Mouse (Mus musculus): ENCODE measurements around the gene Nudt6. TPM values are rescaled to one million over a fixed set of nuclear protein-coding genes. Genes with fewer than 3 reads are reported as not detected.

Nudt6 gene
- polyA plus RNA-seq (2014; fragmentation: Nextera tagmentation; extraction: Ambion mirVana), result 6.8 and 8.7 TPM in 2 replicates

DNA sequence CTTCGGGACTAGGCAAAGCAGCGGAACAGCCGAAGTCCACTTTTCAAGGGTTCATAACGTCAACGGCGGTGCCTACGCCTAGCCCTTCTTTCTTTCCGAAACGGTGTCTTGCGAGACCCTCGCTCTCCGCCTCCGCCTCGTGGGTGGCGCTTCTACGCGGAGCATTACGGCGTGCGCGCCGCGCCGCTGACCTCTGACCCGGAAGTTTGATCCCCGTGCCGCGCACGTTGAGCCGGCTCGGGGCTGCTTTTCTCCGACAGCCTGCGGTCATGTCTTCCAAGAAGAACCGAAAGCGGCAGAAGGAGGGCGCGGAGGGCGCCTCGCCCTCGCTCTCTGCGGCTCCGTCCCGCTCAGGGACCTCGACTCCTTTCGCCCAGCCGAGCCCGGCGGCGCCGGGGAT is at the start of gene Nudt6:
TSS of gene Nudt6 (minus strand) at position 140 of the 400 bp plus-strand sequence.
- Histone ChIP-seq H3K27me3 (ENCODE audit: control insufficient read depth, insufficient read depth, low read length) (no peaks in the 10 kb centered on the region), H3K27ac (peak within 1 kb of the TSS; percentile 89), H3K9me3 (ENCODE audit: control insufficient read depth, low read length) (no peaks in the 10 kb centered on the region), H3K9ac (peak within 1 kb of the TSS; percentile 75), H3K36me3 (replicated peaks; ENCODE audit: control insufficient read depth, insufficient read depth) (peaks cover 6% of the 10 kb centered on the region), H3K4me2 (replicated peaks) (peak within 1 kb of the TSS; percentile 95), H3K4me3 (replicated peaks; ENCODE audit: low read length) (peak within 1 kb of the TSS; percentile 98), H3K4me1 (replicated peaks; ENCODE audit: control insufficient read depth, insufficient read depth, low read length) (peaks cover 18% of the 10 kb centered on the region)
- ATAC-seq (ENCODE audit: low FRiP score) (peak; percentile 88), DNase-seq (ENCODE audit: low spot score) (peak; percentile 97)
- WGBS, result under 1% methylated on average over 49 of the region's 50 CpGs

DNA sequence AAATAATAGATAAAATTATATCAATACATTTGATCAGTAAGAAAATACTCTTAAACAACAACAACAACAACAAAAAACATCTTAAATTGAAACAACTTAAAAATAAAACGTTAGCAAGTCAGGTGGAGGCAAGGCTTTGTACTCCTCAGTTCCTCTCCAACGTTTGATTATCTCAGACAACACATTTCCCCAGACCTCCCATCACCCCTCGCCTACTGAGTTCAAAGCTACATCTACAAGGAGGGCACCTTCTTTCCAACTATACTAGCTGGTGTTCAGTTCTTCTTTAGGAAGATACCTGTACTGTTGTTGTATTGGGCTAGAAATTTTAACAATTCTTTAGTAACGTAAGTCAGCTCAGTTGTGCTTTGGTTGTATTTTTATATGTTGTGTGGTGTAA is 49.3 kb upstream of the Nudt6 start:
- Histone ChIP-seq H3K27me3 (ENCODE audit: control insufficient read depth, insufficient read depth, low read length) (no peaks in the 10 kb centered on the region), H3K4me2 (replicated peaks) (no peak overlapping the region), H3K4me1 (replicated peaks; ENCODE audit: control insufficient read depth, insufficient read depth, low read length) (no peaks in the 10 kb centered on the region), H3K4me3 (replicated peaks; ENCODE audit: low read length) (no peak overlapping the region), H3K27ac (no peak overlapping the region), H3K36me3 (replicated peaks; ENCODE audit: control insufficient read depth, insufficient read depth) (0 out of 2 replicates have a peak, but pooled peaks cover 4% of the 10 kb centered on the region), H3K9ac (no peak overlapping the region), H3K9me3 (ENCODE audit: control insufficient read depth, low read length) (no peaks in the 10 kb centered on the region)
- no peak for ATAC-seq (ENCODE audit: low FRiP score)
- DNase-seq (ENCODE audit: low spot score), result no peak
- WGBS, result 91% methylated on average over 4 of the region's 4 CpGs

DNA sequence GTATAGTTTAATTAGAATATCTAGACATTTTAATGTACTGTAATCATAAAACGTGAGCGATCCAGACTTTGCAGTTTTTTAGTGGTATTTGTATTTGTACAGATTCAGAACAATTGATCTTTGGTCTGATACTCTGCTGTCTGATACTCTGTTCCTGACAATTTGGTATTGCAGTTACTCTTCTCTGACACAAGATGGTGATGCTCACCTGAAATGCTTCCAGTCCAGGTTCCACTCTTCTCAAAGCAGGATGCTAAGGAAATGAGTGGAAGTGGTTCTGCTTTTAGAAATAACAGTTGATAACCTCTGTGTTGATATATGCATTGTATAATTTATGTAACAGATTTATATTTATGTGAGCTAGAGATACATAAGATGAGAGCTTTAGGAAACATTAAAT is 48.2 kb upstream of the Nudt6 start:
- no peaks in the 10 kb centered on the region for H3K4me1 ChIP-seq (replicated peaks; ENCODE audit: control insufficient read depth, insufficient read depth, low read length)
- H3K4me3 ChIP-seq (replicated peaks; ENCODE audit: low read length), result no peak overlapping the region
- DNase-seq (ENCODE audit: low spot score) (peak; percentile 64), ATAC-seq (ENCODE audit: low FRiP score) (peak; percentile 57)
- H3K27ac ChIP-seq, result no peak overlapping the region
- no peaks in the 10 kb centered on the region for H3K27me3 ChIP-seq (ENCODE audit: control insufficient read depth, insufficient read depth, low read length)
- no peak overlapping the region for H3K4me2 ChIP-seq (replicated peaks)
- H3K36me3 ChIP-seq (replicated peaks; ENCODE audit: control insufficient read depth, insufficient read depth), result 0 out of 2 replicates have a peak, but pooled peaks cover 4% of the 10 kb centered on the region
- WGBS, result 94% methylated on average over 2 of the region's 2 CpGs
- H3K9me3 ChIP-seq (ENCODE audit: control insufficient read depth, low read length), result no peaks in the 10 kb centered on the region
- no peak overlapping the region for H3K9ac ChIP-seq

DNA sequence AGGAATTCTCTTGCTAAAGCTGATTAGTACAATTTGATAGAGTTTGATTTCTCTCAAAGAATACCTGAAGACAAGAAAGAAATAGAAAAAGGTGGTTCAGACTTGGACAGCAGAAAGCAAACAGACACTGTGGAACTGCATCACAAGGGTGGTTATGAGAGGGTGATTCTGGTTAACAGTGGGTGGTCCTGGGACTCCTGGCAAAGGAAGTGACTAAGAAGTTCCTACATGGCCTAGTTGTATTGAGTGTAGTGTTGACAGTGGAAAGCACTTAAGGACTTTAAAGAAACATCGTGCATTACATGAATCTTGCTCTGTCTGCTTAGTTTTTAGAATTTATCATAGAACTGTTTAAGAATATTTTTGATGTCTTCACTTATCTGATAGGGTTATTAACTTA is 36.0 kb upstream of the Nudt6 start:
- ATAC-seq (ENCODE audit: low FRiP score), result no peak

DNA sequence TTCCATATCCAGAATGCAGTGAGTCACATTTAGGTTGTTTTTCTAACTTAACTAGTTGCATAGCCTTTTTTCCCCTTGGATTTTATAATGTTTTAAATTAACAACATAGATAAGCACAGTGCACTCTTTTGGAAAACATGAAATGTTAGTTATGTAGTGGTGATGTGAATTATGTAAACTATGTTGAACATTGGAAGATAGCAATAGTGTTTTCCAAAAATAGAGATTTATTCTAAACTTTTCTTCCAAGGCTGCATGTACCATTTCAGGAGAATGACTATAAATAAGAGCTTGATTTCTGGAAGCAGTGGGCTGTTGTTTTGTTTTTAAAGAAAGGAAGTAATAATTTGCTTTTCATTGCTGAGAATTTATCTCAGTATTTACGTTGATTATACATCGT is 23.4 kb upstream of the Nudt6 start:
- WGBS, result 91% methylated on average over 2 of the region's 2 CpGs
- no peak overlapping the region for H3K9ac ChIP-seq
- peaks cover 28% of the 10 kb centered on the region for H3K36me3 ChIP-seq (replicated peaks; ENCODE audit: control insufficient read depth, insufficient read depth)
- no peak for ATAC-seq (ENCODE audit: low FRiP score)
- no peaks in the 10 kb centered on the region for H3K4me1 ChIP-seq (replicated peaks; ENCODE audit: control insufficient read depth, insufficient read depth, low read length)
- H3K27ac ChIP-seq, result no peak overlapping the region
- no peaks in the 10 kb centered on the region for H3K27me3 ChIP-seq (ENCODE audit: control insufficient read depth, insufficient read depth, low read length)
- no peak for DNase-seq (ENCODE audit: low spot score)
- H3K4me3 ChIP-seq (replicated peaks; ENCODE audit: low read length), result no peak overlapping the region
- H3K9me3 ChIP-seq (ENCODE audit: control insufficient read depth, low read length), result no peaks in the 10 kb centered on the region
- no peak overlapping the region for H3K4me2 ChIP-seq (replicated peaks)

More for the DNA sequence above, 36.0 kb upstream of the Nudt6 start:
- no peaks in the 10 kb centered on the region for H3K9me3 ChIP-seq (ENCODE audit: control insufficient read depth, low read length)
- WGBS, result 86% methylated on average over 1 of the region's 1 CpGs
- H3K4me1 ChIP-seq (replicated peaks; ENCODE audit: control insufficient read depth, insufficient read depth, low read length), result no peaks in the 10 kb centered on the region
- no peak overlapping the region for H3K4me2 ChIP-seq (replicated peaks)
- H3K36me3 ChIP-seq (replicated peaks; ENCODE audit: control insufficient read depth, insufficient read depth), result no peaks in the 10 kb centered on the region
- DNase-seq (ENCODE audit: low spot score), result no peak
- H3K27ac ChIP-seq, result no peak overlapping the region
- H3K9ac ChIP-seq, result no peak overlapping the region
- H3K4me3 ChIP-seq (replicated peaks; ENCODE audit: low read length), result no peak overlapping the region
- no peaks in the 10 kb centered on the region for H3K27me3 ChIP-seq (ENCODE audit: control insufficient read depth, insufficient read depth, low read length)

DNA sequence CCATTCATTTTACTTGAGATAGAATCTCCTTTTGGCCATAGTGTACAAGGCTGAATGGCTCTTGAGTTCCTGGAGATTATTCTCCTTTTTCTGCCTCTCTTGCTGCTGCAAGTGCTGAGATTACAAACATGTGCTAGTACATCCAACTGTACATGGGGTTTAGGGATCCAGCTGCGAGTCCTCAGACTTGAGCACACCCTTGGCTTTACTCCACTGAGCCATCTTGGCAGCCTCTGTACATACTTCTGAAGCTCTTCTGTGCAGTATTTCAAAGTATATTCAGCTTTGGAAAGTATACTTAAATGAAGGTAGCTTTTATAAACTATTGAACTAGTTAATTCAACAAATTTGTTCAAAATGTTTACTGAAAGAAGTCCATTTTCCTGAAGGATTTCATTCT is 19.8 kb upstream of the Nudt6 start:
- 100% methylated on average over 1 of the region's 1 CpGs for WGBS
- Histone ChIP-seq H3K4me2 (replicated peaks) (no peak overlapping the region), H3K9ac (no peak overlapping the region), H3K4me3 (replicated peaks; ENCODE audit: low read length) (no peak overlapping the region), H3K27me3 (ENCODE audit: control insufficient read depth, insufficient read depth, low read length) (no peaks in the 10 kb centered on the region), H3K9me3 (ENCODE audit: control insufficient read depth, low read length) (no peaks in the 10 kb centered on the region), H3K36me3 (replicated peaks; ENCODE audit: control insufficient read depth, insufficient read depth) (peaks cover 52% of the 10 kb centered on the region), H3K27ac (no peak overlapping the region), H3K4me1 (replicated peaks; ENCODE audit: control insufficient read depth, insufficient read depth, low read length) (no peaks in the 10 kb centered on the region)
- ATAC-seq (ENCODE audit: low FRiP score), result no peak
- DNase-seq (ENCODE audit: low spot score), result no peak

DNA sequence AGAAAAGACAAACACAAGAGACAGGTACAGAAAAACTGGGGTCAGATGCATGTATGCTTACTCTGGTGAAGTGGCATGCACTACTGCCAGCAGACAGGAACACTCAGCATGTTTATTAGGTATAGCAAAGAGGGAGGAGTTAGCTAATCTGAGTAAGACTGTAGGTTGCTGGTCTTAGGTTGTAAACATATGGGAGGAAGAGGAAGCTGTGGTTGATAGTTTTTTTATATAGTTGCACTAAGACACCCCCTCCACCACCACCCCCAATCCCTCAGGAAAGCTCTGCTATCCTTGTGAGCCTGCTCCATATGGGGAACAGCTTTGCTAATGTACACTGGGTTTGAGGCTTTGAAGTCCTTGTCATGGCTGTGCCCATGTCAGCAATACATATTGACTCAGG is 10.3 kb upstream of the Nudt6 start:
- DNase-seq (ENCODE audit: low spot score), result no peak
- Histone ChIP-seq H3K36me3 (replicated peaks; ENCODE audit: control insufficient read depth, insufficient read depth) (peaks cover 67% of the 10 kb centered on the region), H3K4me1 (replicated peaks; ENCODE audit: control insufficient read depth, insufficient read depth, low read length) (no peaks in the 10 kb centered on the region), H3K27ac (no peak overlapping the region), H3K9ac (no peak overlapping the region), H3K9me3 (ENCODE audit: control insufficient read depth, low read length) (no peaks in the 10 kb centered on the region), H3K4me3 (replicated peaks; ENCODE audit: low read length) (no peak overlapping the region), H3K4me2 (replicated peaks) (no peak overlapping the region), H3K27me3 (ENCODE audit: control insufficient read depth, insufficient read depth, low read length) (no peaks in the 10 kb centered on the region)
- no peak for ATAC-seq (ENCODE audit: low FRiP score)

DNA sequence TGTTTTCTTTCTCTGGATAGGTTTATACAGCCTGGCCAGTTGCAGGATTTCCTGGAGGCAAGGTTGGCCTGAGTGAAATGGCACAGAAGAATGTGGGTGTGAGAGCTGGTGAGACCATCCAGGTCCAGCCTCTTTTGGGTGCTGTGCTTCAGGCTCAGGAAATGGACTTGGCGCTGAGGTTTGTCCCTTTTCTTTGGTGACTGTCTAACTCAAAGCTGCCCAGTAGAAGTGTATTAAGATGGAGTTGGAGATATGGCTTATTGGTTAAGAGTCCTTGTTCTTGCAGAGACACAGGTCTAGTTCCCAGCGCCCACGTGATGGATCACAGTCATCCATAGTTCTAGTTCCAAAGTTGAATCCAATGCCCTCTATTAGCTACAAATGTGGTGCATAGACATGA is 6.1 kb upstream of the Nudt6 start:
- WGBS, result 94% methylated on average over 3 of the region's 3 CpGs
- Histone ChIP-seq H3K27ac (no peak overlapping the region), H3K4me3 (replicated peaks; ENCODE audit: low read length) (no peak overlapping the region), H3K27me3 (ENCODE audit: control insufficient read depth, insufficient read depth, low read length) (no peaks in the 10 kb centered on the region), H3K9ac (no peak overlapping the region), H3K36me3 (replicated peaks; ENCODE audit: control insufficient read depth, insufficient read depth) (peaks cover 41% of the 10 kb centered on the region), H3K4me1 (replicated peaks; ENCODE audit: control insufficient read depth, insufficient read depth, low read length) (peaks cover 5% of the 10 kb centered on the region), H3K9me3 (ENCODE audit: control insufficient read depth, low read length) (no peaks in the 10 kb centered on the region), H3K4me2 (replicated peaks) (no peak overlapping the region)
- no peak for DNase-seq (ENCODE audit: low spot score)
- no peak for ATAC-seq (ENCODE audit: low FRiP score)

DNA sequence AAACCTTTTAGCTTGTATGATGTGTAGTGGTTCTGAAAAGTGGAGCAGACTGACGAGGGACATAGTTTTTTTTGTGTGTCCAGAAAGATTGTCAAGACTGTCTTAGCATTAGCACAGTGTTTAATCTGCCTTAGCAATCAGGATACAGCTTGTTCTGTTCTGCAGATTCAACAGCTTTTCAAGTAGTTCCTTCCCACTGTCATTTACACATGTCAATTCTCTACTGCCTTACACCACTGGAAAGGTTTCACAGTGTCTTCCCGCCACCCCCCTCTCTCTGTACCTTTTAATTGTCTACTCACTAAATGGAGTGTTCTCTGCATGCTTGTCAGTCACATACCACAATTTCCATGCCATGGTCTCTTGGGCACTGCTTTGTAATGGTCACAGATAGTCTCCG is 1.2 kb upstream of the Nudt6 start:
- Histone ChIP-seq H3K9ac (peak overlapping the region; percentile 75), H3K36me3 (replicated peaks; ENCODE audit: control insufficient read depth, insufficient read depth) (peaks cover 14% of the 10 kb centered on the region), H3K27ac (no peak overlapping the region), H3K27me3 (ENCODE audit: control insufficient read depth, insufficient read depth, low read length) (no peaks in the 10 kb centered on the region), H3K4me3 (replicated peaks; ENCODE audit: low read length) (peak overlapping the region; percentile 98), H3K4me1 (replicated peaks; ENCODE audit: control insufficient read depth, insufficient read depth, low read length) (peaks cover 18% of the 10 kb centered on the region), H3K9me3 (ENCODE audit: control insufficient read depth, low read length) (no peaks in the 10 kb centered on the region), H3K4me2 (replicated peaks) (peak overlapping the region; percentile 95)
- no peak for DNase-seq (ENCODE audit: low spot score)
- no peak for ATAC-seq (ENCODE audit: low FRiP score)
- WGBS, result 18% methylated on average over 3 of the region's 3 CpGs

DNA sequence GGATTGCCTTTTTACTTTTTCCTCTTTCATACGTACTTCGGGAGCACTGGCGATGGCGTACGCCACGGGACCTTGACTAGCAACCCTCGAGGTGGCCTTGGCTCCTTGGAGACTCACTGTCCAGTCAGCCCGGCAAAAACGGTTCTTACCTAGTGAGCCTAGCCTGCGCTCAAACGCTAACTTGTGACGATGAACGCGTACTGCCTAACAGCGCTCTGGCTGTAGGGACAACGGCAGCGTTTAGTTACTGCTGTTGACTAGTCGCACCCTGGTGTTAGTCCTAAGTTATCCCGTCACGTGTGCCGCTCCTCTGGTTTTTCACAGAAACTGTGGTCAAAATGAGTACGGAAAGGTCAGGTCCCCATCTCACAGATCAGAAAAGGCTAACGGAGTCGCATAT is 630 bp upstream of the Nudt6 start:
- WGBS, result 0% methylated on average over 24 of the region's 24 CpGs

More for the DNA sequence above, 630 bp upstream of the Nudt6 start:
- peak overlapping the region; percentile 95 for H3K4me2 ChIP-seq (replicated peaks)
- DNase-seq (ENCODE audit: low spot score) (peak; percentile 27), ATAC-seq (ENCODE audit: low FRiP score) (no peak)
- H3K36me3 ChIP-seq (replicated peaks; ENCODE audit: control insufficient read depth, insufficient read depth), result peaks cover 10% of the 10 kb centered on the region
- peak overlapping the region; percentile 98 for H3K4me3 ChIP-seq (replicated peaks; ENCODE audit: low read length)
- peaks cover 18% of the 10 kb centered on the region for H3K4me1 ChIP-seq (replicated peaks; ENCODE audit: control insufficient read depth, insufficient read depth, low read length)
- no peaks in the 10 kb centered on the region for H3K9me3 ChIP-seq (ENCODE audit: control insufficient read depth, low read length)
- H3K27me3 ChIP-seq (ENCODE audit: control insufficient read depth, insufficient read depth, low read length), result no peaks in the 10 kb centered on the region
- H3K9ac ChIP-seq, result peak overlapping the region; percentile 75
- peak overlapping the region; percentile 83 for H3K27ac ChIP-seq

All from hindbrain, embryonic 14.5 days (tissue).